Mouse (Mus musculus): ENCODE data around the gene Mrps17. TPM values are rescaled to one million over a fixed set of nuclear protein-coding genes. Genes with fewer than 3 reads are reported as not detected.

The Mrps17 gene
- polyA plus RNA-seq, 1 experiment from 2014 or later, result 203 TPM

- H3K36me3 ChIP-seq (ENCODE audit: poor library complexity, severe bottlenecking), result peaks cover 43% of the 10 kb centered on the region
- no peak overlapping the region for H3K27ac ChIP-seq
- 95% methylated on average over 20 of the region's 20 CpGs for WGBS
These were observed 41.6 kb downstream of the Mrps17 start for GRCm38 (mm10) chr5:129756886-129757285.

GRCm38 (mm10) chr5:129759929-129760480 lies 44.7 kb downstream of the Mrps17 start:
- no peak overlapping the region for H3K27ac ChIP-seq
- H3K27me3 ChIP-seq, result no peaks in the 10 kb centered on the region
- no peaks in the 10 kb centered on the region for H3K9me3 ChIP-seq (replicated peaks)
- H3K4me1 ChIP-seq, result peaks cover 16% of the 10 kb centered on the region
- H3K36me3 ChIP-seq (ENCODE audit: poor library complexity, severe bottlenecking), result peaks cover 30% of the 10 kb centered on the region
- 93% methylated on average over 13 of the region's 13 CpGs for WGBS
- no peak for ATAC-seq
- H3K4me3 ChIP-seq, result no peak overlapping the region
- H3K9ac ChIP-seq, result no peak overlapping the region
- H3K4me2 ChIP-seq, result no peak overlapping the region

More at GRCm38 (mm10) chr5:129756886-129757285, 41.6 kb downstream of the Mrps17 start:
- Histone ChIP-seq H3K4me1 (peaks cover 11% of the 10 kb centered on the region), H3K9ac (no peak overlapping the region), H3K4me2 (no peak overlapping the region), H3K4me3 (no peak overlapping the region), H3K27me3 (no peaks in the 10 kb centered on the region), H3K9me3 (replicated peaks) (no peaks in the 10 kb centered on the region)
- ATAC-seq, result no peak

- 45% methylated on average over 18 of the region's 18 CpGs for whole genome bisulfite sequencing
- no peaks in the 10 kb centered on the region for H3K27me3 ChIP-seq
- peak overlapping the region; percentile 9; the same call in 1 of the 2 replicates for H3K9ac ChIP-seq
- peaks cover 26% of the 10 kb centered on the region for H3K36me3 ChIP-seq (ENCODE audit: poor library complexity, severe bottlenecking)
- peak overlapping the region; percentile 86 for H3K27ac ChIP-seq
- peaks cover 16% of the 10 kb centered on the region for H3K4me1 ChIP-seq
- no peak overlapping the region for H3K4me3 ChIP-seq
- peak; percentile 95 for ATAC-seq
- H3K4me2 ChIP-seq, result peak overlapping the region; percentile 14
- no peaks in the 10 kb centered on the region for H3K9me3 ChIP-seq (replicated peaks)
These were observed 46.7 kb downstream of the Mrps17 start for GRCm38 (mm10) chr5:129761865-129762540.

DNA sequence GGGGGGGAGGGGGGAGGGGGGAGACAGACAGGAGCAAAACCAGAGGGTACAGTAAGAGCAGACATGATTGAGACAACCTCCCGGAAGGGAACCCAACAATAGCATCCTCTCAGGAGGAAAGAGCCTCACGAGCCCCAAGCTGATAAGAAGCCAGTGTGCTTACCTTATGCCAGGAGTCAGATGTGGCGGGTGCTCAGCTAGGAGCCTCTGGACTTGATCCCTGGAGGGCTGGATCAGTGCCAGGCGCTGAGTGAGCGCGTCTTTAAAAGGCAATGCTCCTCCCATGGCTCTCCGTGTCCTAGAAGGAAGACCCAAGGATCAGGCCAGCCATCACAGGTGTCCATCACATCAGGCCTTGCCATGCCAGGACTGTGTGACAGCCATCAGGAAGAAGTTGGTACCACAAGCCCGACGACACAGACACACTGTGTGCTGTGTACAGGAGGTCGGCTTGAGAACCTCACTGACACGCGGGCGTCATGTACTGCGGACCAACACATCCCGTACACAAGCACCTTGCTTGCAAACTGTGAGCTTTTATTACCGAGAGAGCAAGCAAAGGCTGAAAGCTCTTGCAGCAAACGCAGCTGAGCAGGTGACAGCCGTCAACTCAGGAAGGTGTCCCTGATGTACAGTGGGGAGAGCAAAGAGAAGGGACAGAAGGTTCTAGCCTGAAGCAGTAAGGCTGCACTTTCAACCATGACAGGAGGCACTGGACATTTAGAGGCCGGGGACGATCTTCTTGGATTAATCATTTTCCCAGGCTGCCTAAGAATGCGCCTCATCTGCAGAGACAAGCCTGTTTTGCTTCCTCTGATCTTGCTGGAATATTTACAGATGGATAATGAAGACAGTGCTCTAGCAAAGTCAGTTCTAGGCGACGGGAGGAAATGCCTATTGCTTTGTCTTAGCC lies 55.4 kb downstream of the Mrps17 start:
- WGBS, result 90% methylated on average over 23 of the region's 23 CpGs
- Histone ChIP-seq H3K9ac (no peak overlapping the region), H3K9me3 (replicated peaks) (no peaks in the 10 kb centered on the region), H3K27me3 (no peaks in the 10 kb centered on the region), H3K4me2 (no peak overlapping the region), H3K4me1 (no peaks in the 10 kb centered on the region), H3K36me3 (ENCODE audit: poor library complexity, severe bottlenecking) (peaks cover 24% of the 10 kb centered on the region; the same call in 1 of the 2 replicates), H3K27ac (no peak overlapping the region), H3K4me3 (no peak overlapping the region)
- no peak for ATAC-seq

Other genes starting within 250 kb of the Mrps17 start
- 53.5 and 54.5 TPM in 2 replicates for gene Sfswap, start 214.3 kb upstream of the Mrps17 start, polyA plus RNA-seq (2015; fragmentation: Nextera tagmentation; extraction: Ambion mirVana)
- gene Mmp17, start 131.3 kb upstream of the Mrps17 start, polyA plus RNA-seq (2015; fragmentation: Nextera tagmentation; extraction: Ambion mirVana), result 8.6 and 10.5 TPM in 2 replicates
- gene Zfp11, start 45.4 kb upstream of the Mrps17 start, polyA plus RNA-seq (2015; fragmentation: Nextera tagmentation; extraction: Ambion mirVana), result 7.7 and 8.5 TPM in 2 replicates
- not detected in 2 replicates for gene Sept14, start 7.0 kb upstream of the Mrps17 start, polyA plus RNA-seq (2015; fragmentation: Nextera tagmentation; extraction: Ambion mirVana)
- 83.0 and 88.7 TPM in 2 replicates for gene Nipsnap2, start 9.6 kb downstream of the Mrps17 start, polyA plus RNA-seq (2015; fragmentation: Nextera tagmentation; extraction: Ambion mirVana)
- gene Psph, start 72.0 kb downstream of the Mrps17 start, polyA plus RNA-seq (2015; fragmentation: Nextera tagmentation; extraction: Ambion mirVana), result 48.2 and 55.1 TPM in 2 replicates
- 34.5 and 35.0 TPM in 2 replicates for gene Sumf2, start 131.5 kb downstream of the Mrps17 start, polyA plus RNA-seq (2015; fragmentation: Nextera tagmentation; extraction: Ambion mirVana)
- 1,055 and 1,072 TPM in 2 replicates for gene Chchd2, start 172.0 kb downstream of the Mrps17 start, polyA plus RNA-seq (2015; fragmentation: Nextera tagmentation; extraction: Ambion mirVana)
- gene Zbed5, start 180.2 kb downstream of the Mrps17 start, polyA plus RNA-seq (2015; fragmentation: Nextera tagmentation; extraction: Ambion mirVana), result 9.6 and 10.5 TPM in 2 replicates
- 0.27 and 0.37 TPM in 2 replicates for gene Phkg1, start 183.1 kb downstream of the Mrps17 start, polyA plus RNA-seq (2015; fragmentation: Nextera tagmentation; extraction: Ambion mirVana)
- 5.2 and 7.2 TPM in 2 replicates for gene Nupr1l, start 193.0 kb downstream of the Mrps17 start, polyA plus RNA-seq (2015; fragmentation: Nextera tagmentation; extraction: Ambion mirVana)
- gene Vkorc1l1, start 226.5 kb downstream of the Mrps17 start, polyA plus RNA-seq (2015; fragmentation: Nextera tagmentation; extraction: Ambion mirVana), result 26.4 and 26.5 TPM in 2 replicates